Comparison of ENCODE assay signal across 8 mouse cellular contexts in genomic region chr6:81923523-81924142, GRCm38 (mm10). TPM values are rescaled to one million over a fixed set of nuclear protein-coding genes. Genes with fewer than 3 reads are reported as not detected.
DNase-seq lines count a peak whose midpoint lies in the region; ATAC-seq lines count a peak whose summit lies in the region.

TSS of gene Gcfc2 (plus strand) at chr6:81923669.

- H3K9me3 ChIP-seq in hindbrain, embryonic 15.5 days = no peaks in the 10 kb centered on the region

- peak within 1 kb of the TSS; percentile 73 for H3K27ac ChIP-seq in hindbrain, embryonic 15.5 days (replicated peaks)

- peak; percentile 97 for ATAC-seq in hindbrain, embryonic 15.5 days (ENCODE audit: low FRiP score, low read depth)

- peak within 1 kb of the TSS; percentile 91 for H3K4me3 ChIP-seq in hindbrain, embryonic 15.5 days

- peaks cover 13% of the 10 kb centered on the region for H3K4me1 ChIP-seq in hindbrain, embryonic 15.5 days (replicated peaks)

- WGBS in hindbrain, embryonic 15.5 days = under 1% methylated on average over 50 of the region's 56 CpGs

- H3K36me3 ChIP-seq in hindbrain, embryonic 15.5 days = no peaks in the 10 kb centered on the region; the same call in none of the 2 replicates

- peak within 1 kb of the TSS; percentile 92 for H3K9ac ChIP-seq in hindbrain, embryonic 15.5 days

- H3K4me2 ChIP-seq in hindbrain, embryonic 15.5 days = peak within 1 kb of the TSS; percentile 70

- H3K27me3 ChIP-seq in hindbrain, embryonic 15.5 days = no peaks in the 10 kb centered on the region

- peak; percentile 94 for DNase-seq in R1 (ENCODE audit: low read depth, low spot score)
- peak; percentile 97 to 99 for DNase-seq in cerebellum, postnatal 25 days
- peak; percentile 95 for DNase-seq in frontal cortex, postnatal 36 days (ENCODE audit: low spot score in 2 of 2)
- DNase-seq in left cerebral cortex, adult 11 months (ENCODE audit: low spot score) = peak; percentile 85
- DNase-seq in lung, postnatal 4 days = peak; percentile 94 to 95
- peak; percentile 90 for DNase-seq in retina, postnatal 7 days (ENCODE audit: low read depth, low spot score)
- peak; percentile 98 for DNase-seq in urinary bladder, adult 2 months (ENCODE audit: low spot score)

RNA-seq across cellular contexts. Expression of gene Gcfc2, which starts in this region (rescaled TPM):
- polyA plus RNA-seq in hindbrain, embryonic 15.5 days (2015; fragmentation: Nextera tagmentation; extraction: Ambion mirVana) = 6.0 and 6.7 TPM in 2 replicates
- 7.3 and 8.5 TPM in 2 replicates for polyA plus RNA-seq in urinary bladder, adult 2 months (2012; rRNA removed)

Comparison
In these comparisons a context has a peak if more than half of its experiments do, and no peak if none do; other contexts are left out.
1. Peak in every context shown above with its lines: DNase-seq, ATAC-seq, H3K4me3 ChIP-seq and H3K27ac ChIP-seq.